Mouse (Mus musculus): ENCODE results near the gene Tbpl1. TPM values are rescaled to one million over a fixed set of nuclear protein-coding genes. Genes with fewer than 3 reads are reported as not detected.

Tbpl1 gene
- polyA plus RNA-seq, 1 experiment from 2014 or later: 52.6 TPM

GRCm38 (mm10) chr10:22746334-22747322 lies 14.9 kb upstream of the Tbpl1 start:
- WGBS: 73% methylated on average over 13 of the region's 13 CpGs
- Histone ChIP-seq H3K27ac (ENCODE audit: low read depth) (no peak overlapping the region), H3K4me2 (ENCODE audit: low read length) (no peak overlapping the region), H3K36me3 (ENCODE audit: control insufficient read depth, insufficient read depth, low read length) (no peaks in the 10 kb centered on the region), H3K4me3 (ENCODE audit: low read depth, low read length) (no peak overlapping the region), H3K27me3 (replicated peaks; ENCODE audit: control insufficient read depth, insufficient read depth, low read length) (no peaks in the 10 kb centered on the region), H3K4me1 (replicated peaks; ENCODE audit: control insufficient read depth, insufficient read depth, low read length) (no peaks in the 10 kb centered on the region), H3K9ac (ENCODE audit: low read length) (no peak overlapping the region), H3K9me3 (ENCODE audit: control insufficient read depth, low read length) (no peaks in the 10 kb centered on the region)
- DNase-seq (ENCODE audit: low spot score): peak; percentile 40
- no peak for ATAC-seq (replicated peaks; ENCODE audit: low FRiP score, low TSS enrichment, low read depth)

- Histone ChIP-seq H3K4me3 (ENCODE audit: low read depth, low read length) (no peak overlapping the region), H3K36me3 (ENCODE audit: control insufficient read depth, insufficient read depth, low read length) (no peaks in the 10 kb centered on the region), H3K27me3 (replicated peaks; ENCODE audit: control insufficient read depth, insufficient read depth, low read length) (no peaks in the 10 kb centered on the region), H3K9me3 (ENCODE audit: control insufficient read depth, low read length) (no peaks in the 10 kb centered on the region), H3K4me2 (ENCODE audit: low read length) (no peak overlapping the region), H3K27ac (ENCODE audit: low read depth) (no peak overlapping the region), H3K9ac (ENCODE audit: low read length) (no peak overlapping the region), H3K4me1 (replicated peaks; ENCODE audit: control insufficient read depth, insufficient read depth, low read length) (no peaks in the 10 kb centered on the region)
- DNase-seq (ENCODE audit: low spot score) (peak; percentile 39), ATAC-seq (replicated peaks; ENCODE audit: low FRiP score, low TSS enrichment, low read depth) (no peak)
- WGBS: 66% methylated on average over 7 of the region's 7 CpGs
Measured at GRCm38 (mm10) chr10:22745922-22746321, 14.2 kb upstream of the Tbpl1 start.

- DNase-seq (ENCODE audit: low spot score): no peak
- Histone ChIP-seq H3K27ac (ENCODE audit: low read depth) (no peak overlapping the region), H3K4me2 (ENCODE audit: low read length) (peak overlapping the region; percentile 96), H3K4me3 (ENCODE audit: low read depth, low read length) (peak overlapping the region; percentile 98), H3K36me3 (ENCODE audit: control insufficient read depth, insufficient read depth, low read length) (no peaks in the 10 kb centered on the region), H3K9ac (ENCODE audit: low read length) (peak overlapping the region; percentile 95), H3K9me3 (ENCODE audit: control insufficient read depth, low read length) (no peaks in the 10 kb centered on the region), H3K4me1 (replicated peaks; ENCODE audit: control insufficient read depth, insufficient read depth, low read length) (peaks cover 22% of the 10 kb centered on the region), H3K27me3 (replicated peaks; ENCODE audit: control insufficient read depth, insufficient read depth, low read length) (no peaks in the 10 kb centered on the region)
- WGBS: 54% methylated on average over 10 of the region's 10 CpGs
- ATAC-seq (replicated peaks; ENCODE audit: low FRiP score, low TSS enrichment, low read depth): no peak
Measured at GRCm38 (mm10) chr10:22732181-22732580, 443 bp upstream of the Tbpl1 start.

GRCm38 (mm10) chr10:22730992-22731271 lies 806 bp downstream of the Tbpl1 start:
- peak; percentile 70 for ATAC-seq (replicated peaks; ENCODE audit: low FRiP score, low TSS enrichment, low read depth)

GRCm38 (mm10) chr10:22730266-22730991 lies 1.3 kb downstream of the Tbpl1 start:
- no peak for DNase-seq (ENCODE audit: low spot score)
- H3K27me3 ChIP-seq (replicated peaks; ENCODE audit: control insufficient read depth, insufficient read depth, low read length): no peaks in the 10 kb centered on the region

More at GRCm38 (mm10) chr10:22730992-22731271, 806 bp downstream of the Tbpl1 start:
- H3K4me2 ChIP-seq (ENCODE audit: low read length): peak overlapping the region; percentile 88
- no peak for DNase-seq (ENCODE audit: low spot score)
- WGBS: under 1% methylated on average over 33 of the region's 33 CpGs
- peak overlapping the region; percentile 98 for H3K4me3 ChIP-seq (ENCODE audit: low read depth, low read length)
- H3K27me3 ChIP-seq (replicated peaks; ENCODE audit: control insufficient read depth, insufficient read depth, low read length): no peaks in the 10 kb centered on the region
- peak overlapping the region; percentile 95 for H3K9ac ChIP-seq (ENCODE audit: low read length)
- H3K36me3 ChIP-seq (ENCODE audit: control insufficient read depth, insufficient read depth, low read length): no peaks in the 10 kb centered on the region
- H3K4me1 ChIP-seq (replicated peaks; ENCODE audit: control insufficient read depth, insufficient read depth, low read length): peaks cover 22% of the 10 kb centered on the region
- no peaks in the 10 kb centered on the region for H3K9me3 ChIP-seq (ENCODE audit: control insufficient read depth, low read length)
- peak overlapping the region; percentile 84 for H3K27ac ChIP-seq (ENCODE audit: low read depth)

GRCm38 (mm10) chr10:22728257-22728656 lies 3.5 kb downstream of the Tbpl1 start:
- ATAC-seq (replicated peaks; ENCODE audit: low FRiP score, low TSS enrichment, low read depth) (no peak), DNase-seq (ENCODE audit: low spot score) (no peak)
- WGBS: 89% methylated on average over 1 of the region's 1 CpGs
- no peaks in the 10 kb centered on the region for H3K9me3 ChIP-seq (ENCODE audit: control insufficient read depth, low read length)
- no peak overlapping the region for H3K9ac ChIP-seq (ENCODE audit: low read length)
- no peak overlapping the region for H3K4me2 ChIP-seq (ENCODE audit: low read length)
- H3K27ac ChIP-seq (ENCODE audit: low read depth): no peak overlapping the region
- no peaks in the 10 kb centered on the region for H3K36me3 ChIP-seq (ENCODE audit: control insufficient read depth, insufficient read depth, low read length)
- H3K4me1 ChIP-seq (replicated peaks; ENCODE audit: control insufficient read depth, insufficient read depth, low read length): peaks cover 22% of the 10 kb centered on the region
- no peak overlapping the region for H3K4me3 ChIP-seq (ENCODE audit: low read depth, low read length)
- H3K27me3 ChIP-seq (replicated peaks; ENCODE audit: control insufficient read depth, insufficient read depth, low read length): no peaks in the 10 kb centered on the region

More at GRCm38 (mm10) chr10:22730266-22730991, 1.3 kb downstream of the Tbpl1 start:
- H3K9me3 ChIP-seq (ENCODE audit: control insufficient read depth, low read length): no peaks in the 10 kb centered on the region
- peak; percentile 74 for ATAC-seq (replicated peaks; ENCODE audit: low FRiP score, low TSS enrichment, low read depth)
- peak overlapping the region; percentile 95 for H3K9ac ChIP-seq (ENCODE audit: low read length)
- WGBS: under 1% methylated on average over 38 of the region's 39 CpGs
- H3K4me3 ChIP-seq (ENCODE audit: low read depth, low read length): peak overlapping the region; percentile 98
- H3K4me1 ChIP-seq (replicated peaks; ENCODE audit: control insufficient read depth, insufficient read depth, low read length): peaks cover 22% of the 10 kb centered on the region
- H3K4me2 ChIP-seq (ENCODE audit: low read length): peak overlapping the region; percentile 88
- H3K36me3 ChIP-seq (ENCODE audit: control insufficient read depth, insufficient read depth, low read length): no peaks in the 10 kb centered on the region
- H3K27ac ChIP-seq (ENCODE audit: low read depth): peak overlapping the region; percentile 84

GRCm38 (mm10) chr10:22726295-22726694 lies 5.4 kb downstream of the Tbpl1 start:
- Histone ChIP-seq H3K4me2 (ENCODE audit: low read length) (no peak overlapping the region), H3K4me3 (ENCODE audit: low read depth, low read length) (no peak overlapping the region), H3K36me3 (ENCODE audit: control insufficient read depth, insufficient read depth, low read length) (no peaks in the 10 kb centered on the region), H3K4me1 (replicated peaks; ENCODE audit: control insufficient read depth, insufficient read depth, low read length) (peaks cover 19% of the 10 kb centered on the region), H3K9me3 (ENCODE audit: control insufficient read depth, low read length) (no peaks in the 10 kb centered on the region), H3K27me3 (replicated peaks; ENCODE audit: control insufficient read depth, insufficient read depth, low read length) (no peaks in the 10 kb centered on the region), H3K27ac (ENCODE audit: low read depth) (no peak overlapping the region), H3K9ac (ENCODE audit: low read length) (no peak overlapping the region)
- 79% methylated on average over 7 of the region's 7 CpGs for WGBS
- ATAC-seq (replicated peaks; ENCODE audit: low FRiP score, low TSS enrichment, low read depth) (no peak), DNase-seq (ENCODE audit: low spot score) (peak; percentile 18)

GRCm38 (mm10) chr10:22725166-22725565 lies 6.6 kb downstream of the Tbpl1 start:
- Histone ChIP-seq H3K27me3 (replicated peaks; ENCODE audit: control insufficient read depth, insufficient read depth, low read length) (no peaks in the 10 kb centered on the region), H3K4me1 (replicated peaks; ENCODE audit: control insufficient read depth, insufficient read depth, low read length) (peaks cover 16% of the 10 kb centered on the region), H3K4me3 (ENCODE audit: low read depth, low read length) (no peak overlapping the region), H3K36me3 (ENCODE audit: control insufficient read depth, insufficient read depth, low read length) (no peaks in the 10 kb centered on the region), H3K9me3 (ENCODE audit: control insufficient read depth, low read length) (no peaks in the 10 kb centered on the region), H3K9ac (ENCODE audit: low read length) (no peak overlapping the region), H3K4me2 (ENCODE audit: low read length) (no peak overlapping the region), H3K27ac (ENCODE audit: low read depth) (no peak overlapping the region)
- WGBS: 56% methylated on average over 4 of the region's 4 CpGs
- no peak for DNase-seq (ENCODE audit: low spot score)
- ATAC-seq (replicated peaks; ENCODE audit: low FRiP score, low TSS enrichment, low read depth): no peak

All from intestine, embryonic 14.5 days (tissue).